Mouse (Mus musculus) testis, postnatal 10 days (tissue): ENCODE data around the gene Thap4.

Experiments
- DNase-seq: peaks from one replicate; pipeline ENCODE4 v3.0.0; 2021; ENCODE audit warnings: low spot score

The Thap4 gene

GRCm38 (mm10) chr1:93742910-93743309 is 11.8 kb downstream of the Thap4 start:
- no peak for DNase-seq

GRCm38 (mm10) chr1:93741987-93742386 is 12.7 kb downstream of the Thap4 start:
- DNase-seq, result no peak

GRCm38 (mm10) chr1:93740671-93741070 is 14.0 kb downstream of the Thap4 start:
- DNase-seq, result no peak

GRCm38 (mm10) chr1:93737711-93738110 is 17.0 kb downstream of the Thap4 start:
- DNase-seq, result no peak

GRCm38 (mm10) chr1:93735859-93736258 is 18.8 kb downstream of the Thap4 start:
- no peak for DNase-seq

GRCm38 (mm10) chr1:93731880-93732281 is 22.8 kb downstream of the Thap4 start:
- DNase-seq, result no peak

- no peak for DNase-seq
Measured at GRCm38 (mm10) chr1:93731103-93731502, 23.6 kb downstream of the Thap4 start.

- DNase-seq, result peak; percentile 79
Measured at GRCm38 (mm10) chr1:93726974-93727373, 27.7 kb downstream of the Thap4 start.

GRCm38 (mm10) chr1:93726116-93726515 is 28.5 kb downstream of the Thap4 start:
- no peak for DNase-seq

- no peak for DNase-seq
Measured at GRCm38 (mm10) chr1:93725665-93726064, 29.0 kb downstream of the Thap4 start.

GRCm38 (mm10) chr1:93724623-93725022 is 30.0 kb downstream of the Thap4 start:
- no peak for DNase-seq

- no peak for DNase-seq
Measured at GRCm38 (mm10) chr1:93721557-93721956, 33.1 kb downstream of the Thap4 start.

GRCm38 (mm10) chr1:93716166-93716565 is 38.5 kb downstream of the Thap4 start:
- DNase-seq, result no peak

- no peak for DNase-seq
Measured at GRCm38 (mm10) chr1:93705389-93705788, 49.3 kb downstream of the Thap4 start.

- no peak for DNase-seq
Measured at GRCm38 (mm10) chr1:93704341-93704740, 50.3 kb downstream of the Thap4 start.

- DNase-seq, result no peak
Measured at GRCm38 (mm10) chr1:93703472-93704048, 51.1 kb downstream of the Thap4 start.

- DNase-seq, result no peak
Measured at GRCm38 (mm10) chr1:93702106-93702505, 52.6 kb downstream of the Thap4 start.

GRCm38 (mm10) chr1:93699159-93699558 is 55.5 kb downstream of the Thap4 start:
- no peak for DNase-seq

GRCm38 (mm10) chr1:93697317-93697716 is 57.3 kb downstream of the Thap4 start:
- DNase-seq, result no peak

- peak; percentile 75 for DNase-seq
Measured at GRCm38 (mm10) chr1:93694966-93695365, 59.7 kb downstream of the Thap4 start.

- no peak for DNase-seq
Measured at GRCm38 (mm10) chr1:93693943-93694342, 60.7 kb downstream of the Thap4 start.

GRCm38 (mm10) chr1:93693502-93693901 is 61.2 kb downstream of the Thap4 start:
- no peak for DNase-seq

- DNase-seq, result no peak
Measured at GRCm38 (mm10) chr1:93692773-93693172, 61.9 kb downstream of the Thap4 start.

GRCm38 (mm10) chr1:93691786-93692357 is 62.8 kb downstream of the Thap4 start:
- no peak for DNase-seq
